Mouse (Mus musculus): ENCODE measurements around the gene Ppp1r14a. TPM values are rescaled to one million over a fixed set of nuclear protein-coding genes. Genes with fewer than 3 reads are reported as not detected.
A peak's percentile ranks its signal among the peaks of the same experiment; 100 is the strongest.

Ppp1r14a gene
- polyA plus RNA-seq (2016; fragmentation: Nextera tagmentation; extraction: Ambion mirVana), result 57.5 and 72.1 TPM in 2 replicates

DNA sequence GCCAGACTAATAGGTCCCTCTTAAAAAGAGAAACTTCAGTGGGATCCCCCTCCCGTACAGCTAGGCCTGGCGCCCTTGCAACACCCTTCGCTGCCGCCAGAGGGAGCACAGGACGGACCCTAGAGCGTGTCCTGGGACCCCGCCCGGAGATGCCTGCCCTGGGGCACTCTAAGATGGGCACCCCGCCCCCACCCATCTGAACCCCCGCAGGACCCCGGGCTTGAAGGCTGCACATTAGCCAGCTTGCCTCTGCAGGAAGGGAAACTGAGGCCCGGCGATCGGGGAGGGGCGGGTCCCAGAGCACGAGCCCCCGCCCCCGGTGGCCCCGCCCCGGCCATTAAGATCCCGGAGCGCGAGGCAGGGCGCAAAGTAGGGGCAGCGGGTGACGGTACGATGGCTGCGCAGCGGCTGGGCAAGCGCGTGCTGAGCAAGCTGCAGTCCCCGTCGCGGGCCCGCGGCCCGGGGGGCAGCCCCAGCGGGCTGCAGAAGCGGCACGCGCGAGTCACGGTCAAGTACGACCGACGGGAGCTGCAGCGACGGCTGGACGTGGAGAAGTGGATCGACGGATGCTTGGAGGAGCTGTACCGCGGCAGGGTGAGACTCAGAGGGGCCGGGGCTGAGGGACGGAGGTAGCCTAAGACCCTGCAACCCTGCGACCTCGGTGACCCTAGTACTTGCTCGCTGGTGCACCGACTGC is at the start of gene Ppp1r14a:
TSS of gene Ppp1r14a (plus strand) at position 367 of the 697 bp plus-strand sequence.
- peak; percentile 17; the same call in 1 of the 2 replicates for ATAC-seq (ENCODE audit: low FRiP score, low read depth)
- no peaks in the 10 kb centered on the region for H3K9me3 ChIP-seq
- H3K27ac ChIP-seq, result 0 out of 2 replicates have a peak within 1 kb of the TSS, but pooled peaks have one; percentile 4
- H3K4me1 ChIP-seq, result peaks cover 38% of the 10 kb centered on the region
- peak within 1 kb of the TSS; percentile 88 for H3K4me2 ChIP-seq (replicated peaks)
- peaks cover 12% of the 10 kb centered on the region; the same call in 1 of the 2 replicates for H3K27me3 ChIP-seq (replicated peaks)
- H3K9ac ChIP-seq, result peak within 1 kb of the TSS; percentile 50
- WGBS, result under 1% methylated on average over 59 of the region's 59 CpGs
- peak within 1 kb of the TSS; percentile 41 for H3K4me3 ChIP-seq
- no peaks in the 10 kb centered on the region for H3K36me3 ChIP-seq

DNA sequence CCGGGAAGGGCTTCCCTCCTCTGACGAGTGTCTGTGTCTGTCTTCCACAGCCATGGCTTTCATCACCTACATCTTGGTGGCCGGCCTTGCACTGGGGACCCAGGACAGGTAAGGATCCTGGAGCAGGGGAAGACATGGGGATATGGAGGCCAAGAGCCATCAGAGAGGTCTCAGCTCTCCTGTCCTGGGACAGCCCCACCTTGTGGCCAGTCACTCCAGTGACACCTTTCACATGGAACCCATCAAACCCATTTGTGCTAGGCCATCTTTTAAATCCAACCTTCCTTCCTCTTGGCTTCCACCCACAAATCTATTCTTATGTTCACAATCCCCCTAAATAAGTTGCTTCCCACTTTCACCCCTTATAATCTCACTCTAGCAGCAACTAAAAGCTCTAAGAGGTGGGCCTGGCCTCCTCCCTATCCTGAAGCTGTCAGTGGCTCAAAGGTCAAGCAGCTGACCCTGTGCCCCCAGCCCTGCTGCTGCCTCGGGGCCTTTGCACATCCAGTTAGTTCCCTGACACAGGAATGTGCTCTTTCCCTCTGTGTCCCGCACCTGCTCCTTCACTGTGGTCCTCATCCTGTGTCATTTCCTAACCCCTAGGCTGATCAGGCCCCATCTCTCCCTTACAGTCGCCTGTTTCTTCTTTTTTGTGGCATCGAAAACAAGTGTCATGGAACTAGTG is 44.2 kb upstream of the Ppp1r14a start:
- Histone ChIP-seq H3K9ac (no peak overlapping the region), H3K27ac (no peak overlapping the region), H3K4me3 (no peak overlapping the region), H3K9me3 (no peaks in the 10 kb centered on the region), H3K36me3 (peaks cover 21% of the 10 kb centered on the region), H3K27me3 (replicated peaks) (peaks cover 18% of the 10 kb centered on the region), H3K4me1 (0 out of 2 replicates have a peak, but pooled peaks cover 7% of the 10 kb centered on the region), H3K4me2 (replicated peaks) (no peak overlapping the region)
- 90% methylated on average over 7 of the region's 7 CpGs for whole genome bisulfite sequencing
- ATAC-seq (ENCODE audit: low FRiP score, low read depth), result no peak

DNA sequence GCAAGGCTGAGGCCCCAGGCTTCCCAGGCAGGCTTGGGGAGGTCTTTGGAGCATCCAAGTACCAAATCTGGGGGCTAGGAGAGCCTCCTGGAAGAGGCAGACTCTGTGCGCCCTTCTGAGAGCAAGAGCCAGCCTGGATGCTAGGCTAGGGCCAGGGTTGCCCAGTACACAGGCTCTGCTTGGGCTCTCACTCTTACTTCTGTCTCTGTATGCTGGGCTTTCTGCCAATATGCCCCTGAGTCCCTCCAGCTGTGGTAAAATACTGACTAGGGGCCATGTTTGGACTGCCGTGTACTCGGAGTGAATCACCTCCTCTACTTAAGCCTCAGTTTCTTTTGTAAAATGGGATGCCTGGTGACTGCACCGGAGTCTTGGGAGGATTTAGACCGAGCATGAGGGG is 43.1 kb upstream of the Ppp1r14a start:
- H3K4me2 ChIP-seq (replicated peaks), result no peak overlapping the region
- H3K27me3 ChIP-seq (replicated peaks), result peaks cover 18% of the 10 kb centered on the region
- H3K4me1 ChIP-seq, result 0 out of 2 replicates have a peak, but pooled peaks cover 7% of the 10 kb centered on the region
- H3K36me3 ChIP-seq, result peaks cover 21% of the 10 kb centered on the region
- ATAC-seq (ENCODE audit: low FRiP score, low read depth), result no peak
- H3K9ac ChIP-seq, result no peak overlapping the region
- no peak overlapping the region for H3K4me3 ChIP-seq
- H3K9me3 ChIP-seq, result no peaks in the 10 kb centered on the region
- no peak overlapping the region for H3K27ac ChIP-seq
- 89% methylated on average over 5 of the region's 5 CpGs for WGBS

- 88% methylated on average over 21 of the region's 21 CpGs for WGBS
- no peak overlapping the region for H3K4me2 ChIP-seq (replicated peaks)
- no peak for ATAC-seq (ENCODE audit: low FRiP score, low read depth)
- H3K4me3 ChIP-seq, result no peak overlapping the region
- H3K4me1 ChIP-seq, result 0 out of 2 replicates have a peak, but pooled peaks cover 7% of the 10 kb centered on the region
- H3K36me3 ChIP-seq, result peaks cover 21% of the 10 kb centered on the region
- H3K9me3 ChIP-seq, result no peaks in the 10 kb centered on the region
- H3K27me3 ChIP-seq (replicated peaks), result peaks cover 18% of the 10 kb centered on the region
- H3K27ac ChIP-seq, result no peak overlapping the region
- H3K9ac ChIP-seq, result no peak overlapping the region
Measured at GRCm38 (mm10) chr7:29246619-29247313, 42.3 kb upstream of the Ppp1r14a start.

GRCm38 (mm10) chr7:29247314-29247700 is 41.8 kb upstream of the Ppp1r14a start:
- 0 out of 2 replicates have a peak, but pooled peaks cover 7% of the 10 kb centered on the region for H3K4me1 ChIP-seq
- H3K4me2 ChIP-seq (replicated peaks), result peak overlapping the region; percentile 51
- peaks cover 21% of the 10 kb centered on the region for H3K36me3 ChIP-seq
- no peaks in the 10 kb centered on the region for H3K9me3 ChIP-seq
- H3K27me3 ChIP-seq (replicated peaks), result peaks cover 18% of the 10 kb centered on the region
- H3K4me3 ChIP-seq, result peak overlapping the region; percentile 15; the same call in 1 of the 2 replicates
- peak; percentile 43; the same call in 1 of the 2 replicates for ATAC-seq (ENCODE audit: low FRiP score, low read depth)
- WGBS, result 26% methylated on average over 16 of the region's 16 CpGs
- no peak overlapping the region for H3K9ac ChIP-seq
- no peak overlapping the region for H3K27ac ChIP-seq

DNA sequence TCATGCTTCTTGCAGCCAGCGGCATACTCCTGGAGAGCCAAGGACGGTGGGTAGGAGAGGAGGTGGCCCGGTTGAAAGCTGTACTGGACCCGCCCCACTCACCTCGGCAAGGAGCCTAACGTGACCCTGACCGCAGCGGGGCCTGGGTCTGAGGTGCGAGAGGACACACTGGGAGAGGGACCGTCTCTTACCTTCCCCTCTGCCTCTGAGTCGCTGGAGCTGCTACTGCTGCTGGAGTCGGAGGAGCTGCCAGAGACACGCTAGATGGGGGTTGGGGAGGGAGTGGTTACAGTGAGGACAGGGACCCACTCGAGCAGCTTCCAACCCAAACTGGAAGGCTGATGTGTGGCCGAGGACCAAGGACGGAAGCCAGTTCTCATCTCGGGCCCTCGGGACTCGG is 41.4 kb upstream of the Ppp1r14a start:
- Histone ChIP-seq H3K9ac (0 out of 2 replicates have a peak overlapping the region, but pooled peaks have one; percentile 41), H3K4me3 (peak overlapping the region; percentile 15; the same call in 1 of the 2 replicates), H3K27ac (no peak overlapping the region), H3K4me1 (0 out of 2 replicates have a peak, but pooled peaks cover 7% of the 10 kb centered on the region), H3K9me3 (no peaks in the 10 kb centered on the region), H3K36me3 (peaks cover 21% of the 10 kb centered on the region), H3K27me3 (replicated peaks) (peaks cover 18% of the 10 kb centered on the region), H3K4me2 (replicated peaks) (peak overlapping the region; percentile 51)
- 9% methylated on average over 19 of the region's 19 CpGs for WGBS
- ATAC-seq (ENCODE audit: low FRiP score, low read depth), result 0 out of 2 replicates have a peak, but pooled peaks have one; percentile 17

DNA sequence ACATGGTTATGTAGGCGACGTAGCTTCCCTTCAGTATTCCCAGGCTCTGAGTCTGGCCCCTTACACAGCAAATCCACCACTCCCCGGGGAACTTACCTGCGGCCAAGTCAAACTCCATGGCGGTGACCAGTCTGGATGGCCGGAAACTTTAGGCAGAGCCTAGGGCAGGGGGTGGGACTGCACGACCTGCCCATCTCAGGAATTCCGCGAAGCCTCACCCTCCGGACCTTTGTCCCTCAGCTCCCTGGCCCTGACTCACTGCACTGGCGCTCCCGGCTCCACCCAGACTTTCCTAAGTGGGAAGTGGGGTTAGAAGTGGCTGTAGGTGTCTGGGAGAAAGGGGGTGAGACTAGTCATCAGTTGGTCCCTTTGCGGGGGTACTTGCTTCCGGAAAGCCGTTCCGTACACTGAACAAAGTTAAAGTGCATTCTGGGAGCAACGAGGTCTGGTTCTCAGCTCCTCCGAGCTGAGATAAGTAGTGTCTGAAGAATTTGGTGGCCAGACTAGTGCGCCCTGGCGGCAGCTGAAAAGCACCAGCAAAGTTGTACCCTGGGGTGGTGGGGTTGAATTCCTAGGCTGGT is 40.8 kb upstream of the Ppp1r14a start, which contains the start of gene 2200002D01Rik:
TSS of gene 2200002D01Rik (minus strand) at position 206 of the 581 bp plus-strand sequence.
- peaks cover 21% of the 10 kb centered on the region for H3K36me3 ChIP-seq
- no peak within 1 kb of the TSS for H3K27ac ChIP-seq
- no peak for ATAC-seq (ENCODE audit: low FRiP score, low read depth)
- H3K27me3 ChIP-seq (replicated peaks), result peaks cover 18% of the 10 kb centered on the region
- 0 out of 2 replicates have a peak, but pooled peaks cover 7% of the 10 kb centered on the region for H3K4me1 ChIP-seq
- H3K9ac ChIP-seq, result 0 out of 2 replicates have a peak within 1 kb of the TSS, but pooled peaks have one; percentile 41
- H3K9me3 ChIP-seq, result no peaks in the 10 kb centered on the region
- H3K4me2 ChIP-seq (replicated peaks), result peak within 1 kb of the TSS; percentile 51
- 9% methylated on average over 20 of the region's 20 CpGs for WGBS
- peak within 1 kb of the TSS; percentile 15; the same call in 1 of the 2 replicates for H3K4me3 ChIP-seq

GRCm38 (mm10) chr7:29251166-29251565 is 37.9 kb upstream of the Ppp1r14a start:
- Histone ChIP-seq H3K4me3 (no peak overlapping the region), H3K27ac (no peak overlapping the region), H3K27me3 (replicated peaks) (peaks cover 18% of the 10 kb centered on the region), H3K36me3 (peaks cover 5% of the 10 kb centered on the region; the same call in 1 of the 2 replicates), H3K9ac (no peak overlapping the region), H3K4me2 (replicated peaks) (no peak overlapping the region), H3K9me3 (no peaks in the 10 kb centered on the region), H3K4me1 (0 out of 2 replicates have a peak, but pooled peaks cover 7% of the 10 kb centered on the region)
- no peak for ATAC-seq (ENCODE audit: low FRiP score, low read depth)
- WGBS, result 83% methylated on average over 3 of the region's 3 CpGs

DNA sequence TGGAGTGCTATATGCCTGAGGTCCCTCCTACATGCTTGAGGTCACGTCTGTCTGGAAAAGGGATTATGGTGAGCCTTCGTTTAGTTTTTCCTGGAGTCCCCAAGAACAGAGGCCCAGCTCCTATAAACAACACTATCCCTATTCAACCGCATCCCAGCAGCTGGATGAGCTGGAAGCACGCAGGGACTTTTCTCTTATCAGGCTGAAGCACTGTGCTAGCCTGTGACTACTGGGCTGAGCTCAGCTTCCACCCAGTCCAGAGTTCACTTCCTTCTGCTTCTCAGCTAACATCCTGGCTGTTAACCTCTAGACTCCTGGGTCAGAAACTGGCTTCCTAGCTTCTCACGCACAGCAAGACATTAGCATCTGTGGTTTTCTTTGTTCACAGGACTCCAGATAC is 35.3 kb upstream of the Ppp1r14a start:
- ATAC-seq (ENCODE audit: low FRiP score, low read depth), result no peak
- Histone ChIP-seq H3K9me3 (no peaks in the 10 kb centered on the region), H3K9ac (no peak overlapping the region), H3K27ac (no peak overlapping the region), H3K36me3 (no peaks in the 10 kb centered on the region), H3K4me1 (no peaks in the 10 kb centered on the region), H3K4me3 (no peak overlapping the region), H3K27me3 (replicated peaks) (0 out of 2 replicates have a peak, but pooled peaks cover 2% of the 10 kb centered on the region), H3K4me2 (replicated peaks) (no peak overlapping the region)
- WGBS, result 73% methylated on average over 5 of the region's 5 CpGs

DNA sequence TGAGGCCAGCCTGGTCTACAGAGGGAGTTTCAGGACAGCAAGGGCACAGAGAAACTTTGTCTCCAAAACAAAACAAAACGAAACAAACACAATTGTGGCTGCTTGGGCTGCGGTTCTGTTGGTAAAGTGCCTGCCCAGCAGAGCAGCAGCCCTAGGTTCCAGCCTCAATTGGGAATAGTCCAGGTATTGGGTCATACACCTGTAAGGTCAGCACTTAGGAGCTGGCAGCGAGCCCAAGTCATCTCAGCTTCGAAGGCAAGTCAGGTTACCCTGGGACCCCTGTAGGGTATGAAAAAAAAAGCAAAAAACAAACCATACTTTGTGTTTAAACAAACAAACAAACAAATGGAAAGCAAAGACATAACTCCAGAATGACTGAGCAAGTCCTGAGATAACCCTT is 33.2 kb upstream of the Ppp1r14a start:
- H3K9me3 ChIP-seq, result no peaks in the 10 kb centered on the region
- H3K4me3 ChIP-seq, result no peak overlapping the region
- no peak overlapping the region for H3K4me2 ChIP-seq (replicated peaks)
- H3K9ac ChIP-seq, result no peak overlapping the region
- ATAC-seq (ENCODE audit: low FRiP score, low read depth), result no peak
- WGBS, result 89% methylated on average over 4 of the region's 4 CpGs
- H3K4me1 ChIP-seq, result peaks cover 7% of the 10 kb centered on the region
- H3K27ac ChIP-seq, result no peak overlapping the region
- H3K27me3 ChIP-seq (replicated peaks), result no peaks in the 10 kb centered on the region
- H3K36me3 ChIP-seq, result no peaks in the 10 kb centered on the region

DNA sequence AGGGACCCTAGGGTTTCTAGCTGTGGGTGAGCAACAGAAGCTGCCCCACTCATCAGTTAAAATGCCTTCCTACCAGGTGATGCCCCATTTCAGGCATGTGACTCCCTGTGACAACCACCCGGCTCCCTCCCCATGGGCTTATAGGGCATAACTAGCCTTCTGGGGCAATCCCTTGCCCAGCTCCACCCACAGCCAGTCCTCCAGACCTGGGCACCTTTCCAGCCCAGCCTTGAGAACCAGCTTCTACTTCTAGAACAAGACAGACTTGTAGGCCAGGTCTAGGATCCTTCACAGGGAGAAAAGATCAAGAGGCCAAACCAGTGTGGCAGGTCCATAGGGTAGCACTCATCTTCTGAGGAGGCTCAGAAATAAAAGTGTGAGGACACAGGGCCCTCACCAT is 31.7 kb upstream of the Ppp1r14a start:
- Histone ChIP-seq H3K9ac (no peak overlapping the region), H3K4me3 (no peak overlapping the region), H3K27ac (no peak overlapping the region), H3K27me3 (replicated peaks) (no peaks in the 10 kb centered on the region), H3K4me1 (peaks cover 7% of the 10 kb centered on the region), H3K4me2 (replicated peaks) (no peak overlapping the region), H3K36me3 (no peaks in the 10 kb centered on the region), H3K9me3 (no peaks in the 10 kb centered on the region)
- WGBS, result 92% methylated on average over 1 of the region's 1 CpGs
- ATAC-seq (ENCODE audit: low FRiP score, low read depth), result no peak

All from neural tube, embryonic 12.5 days (tissue).